Mouse (Mus musculus) megakaryocyte progenitor cell, adult 5-6 weeks (primary cell): ENCODE results near the gene Rnf7. TPM values are rescaled to one million over a fixed set of nuclear protein-coding genes. Genes with fewer than 3 reads are reported as not detected.

Experiments
- total RNA-seq, 2 experiments: library from RNA; stranded (forward) in 1 of 2; stranded (reverse) in 1 of 2; fragments of 157-497, 149-512 nt in 1 of 2; fragments of 200-1000 nt in 1 of 2; gene quantifications; 2 replicates each; pipeline versions ENCODE4 v1.2.3 to v1.2.4; 2015 to 2017

The Rnf7 gene
- total RNA-seq, 2 experiments from 2014 or later = 52.0 to 138 TPM

Other genes with a start within 250 kb of the Rnf7 start
- 206 and 221 TPM in 2 replicates for gene Atp1b3, start 114.2 kb downstream of the Rnf7 start, total RNA-seq (2015)
- gene Atp1b3, start 114.2 kb downstream of the Rnf7 start, total RNA-seq (2017) = 106 and 130 TPM in 2 replicates
- gene Gm28729, start 46.6 kb upstream of the Rnf7 start, total RNA-seq (2015) = not detected in 2 replicates
- gene Gm28729, start 46.6 kb upstream of the Rnf7 start, total RNA-seq (2017) = 0.24 TPM in 1 of 2 replicates, not detected in the other
- gene Rasa2, start 152.9 kb upstream of the Rnf7 start, total RNA-seq (2015) = 27.4 and 31.1 TPM in 2 replicates
- gene Rasa2, start 152.9 kb upstream of the Rnf7 start, total RNA-seq (2017) = 20.8 and 23.5 TPM in 2 replicates